Mouse (Mus musculus) stomach, postnatal 0 days (tissue): Measurements from ENCODE around the gene Zdhhc23. TPM values are rescaled to one million over a fixed set of nuclear protein-coding genes. Genes with fewer than 3 reads are reported as not detected.

Source experiments
- ATAC-seq: fragments of 200-750 bp; cut with Nextera tagmentation; 2 replicates; pipeline ENCODE4 v1.8.0; 2017; ENCODE audit not compliant: low FRiP score, low TSS enrichment
- DNase-seq: peaks from one replicate; pipeline ENCODE4 v3.0.0-alpha.2; 2016; ENCODE audit warnings: low spot score
- H3K27ac ChIP-seq: fragments of 300-500 bp; sonication (generic); replicated peaks from 2 replicates; pipeline ENCODE4 v1.5.1; 2014; ENCODE audit warnings: mild to moderate bottlenecking, control low read depth
- H3K27me3 ChIP-seq: fragments of 300-500 bp; sonication (generic); 2 replicates; pipeline ENCODE4 v1.6.1; 2014; ENCODE audit warnings: low read length; ENCODE audit not compliant: control insufficient read depth, insufficient read depth
- H3K36me3 ChIP-seq: fragments of 300-500 bp; sonication (generic); 2 replicates; pipeline ENCODE4 v1.6.1; 2014; ENCODE audit warnings: low read length, mixed read lengths; ENCODE audit not compliant: control insufficient read depth, insufficient read depth
- H3K4me1 ChIP-seq: fragments of 300-500 bp; sonication (generic); replicated peaks from 2 replicates; pipeline ENCODE4 v1.6.1; 2014; ENCODE audit warnings: antibody characterized with exemption; ENCODE audit not compliant: control insufficient read depth, insufficient read depth
- H3K4me2 ChIP-seq: fragments of 300-500 bp; sonication (generic); replicated peaks from 2 replicates; pipeline ENCODE4 v1.6.1; 2014; ENCODE audit warnings: low read depth, mild to moderate bottlenecking, control low read depth, moderate library complexity
- H3K4me3 ChIP-seq: fragments of 300-500 bp; sonication (generic); 2 replicates; pipeline ENCODE4 v1.5.1; 2014; ENCODE audit warnings: low read depth, low read length, control low read depth
- H3K9ac ChIP-seq: fragments of 300-500 bp; sonication (generic); 2 replicates; pipeline ENCODE4 v1.6.1; 2014; ENCODE audit warnings: mild to moderate bottlenecking, low read length, control low read depth, mixed read lengths
- H3K9me3 ChIP-seq: fragments of 300-500 bp; sonication (generic); 2 replicates; pipeline ENCODE4 v1.6.1; 2016; ENCODE audit warnings: low read length; ENCODE audit not compliant: control insufficient read depth
- CTCF ChIP-seq: IDR thresholded peaks from 2 replicates; pipeline ENCODE4 v1.5.1; 2016; ENCODE audit warnings: antibody characterized with exemption, low read depth, mild to moderate bottlenecking, moderate library complexity
- EP300 ChIP-seq: optimal IDR thresholded peaks from 2 replicates; pipeline ENCODE3; 2016; ENCODE audit warnings: antibody characterized with exemption
- WGBS: fragments of 180-500 bp; shearing (Covaris S2); extraction: QIAGEN DNeasy Blood & Tissue Kit; methylation state at CpG from one replicate; pipeline ENCODE4 v1.1.7; 2014; 5-methylcytosine and 5-hydroxymethylcytosine counted together
- polyA plus RNA-seq: library from polyadenylated mRNA; unstranded; fragments of >200 nt; fragmentation: Nextera tagmentation; extraction: Ambion mirVana; gene quantifications from 2 replicates; pipeline ENCODE4 v1.2.1, GENCODE M21; 2015

Gene Zdhhc23
- polyA plus RNA-seq, 1 experiment from 2014 or later = 2.5 TPM

GRCm38 (mm10) chr16:43945351-43945750 lies 34.2 kb downstream of the Zdhhc23 start:
- no peak overlapping the region for H3K9ac ChIP-seq
- no peaks in the 10 kb centered on the region for H3K4me1 ChIP-seq
- no peak overlapping the region for H3K4me3 ChIP-seq
- DNase-seq (no peak), ATAC-seq (no peak)
- no peak for TF ChIP-seq EP300
- TF ChIP-seq CTCF = no peak
- 51% methylated on average over 3 of the region's 3 CpGs for WGBS
- no peaks in the 10 kb centered on the region for H3K9me3 ChIP-seq
- no peak overlapping the region for H3K27ac ChIP-seq
- no peaks in the 10 kb centered on the region for H3K27me3 ChIP-seq
- no peaks in the 10 kb centered on the region for H3K36me3 ChIP-seq
- H3K4me2 ChIP-seq = no peak overlapping the region

GRCm38 (mm10) chr16:43940846-43941245 lies 38.7 kb downstream of the Zdhhc23 start:
- WGBS = 83% methylated on average over 4 of the region's 4 CpGs
- Histone ChIP-seq H3K9ac (no peak overlapping the region), H3K4me2 (no peak overlapping the region), H3K27me3 (no peaks in the 10 kb centered on the region), H3K4me1 (no peaks in the 10 kb centered on the region), H3K4me3 (no peak overlapping the region), H3K36me3 (no peaks in the 10 kb centered on the region), H3K27ac (no peak overlapping the region), H3K9me3 (no peaks in the 10 kb centered on the region)
- TF ChIP-seq EP300 = no peak
- TF ChIP-seq CTCF = no peak
- ATAC-seq (no peak), DNase-seq (no peak)

- ATAC-seq = no peak
Measured at GRCm38 (mm10) chr16:43935892-43936291, 43.7 kb downstream of the Zdhhc23 start.

DNA sequence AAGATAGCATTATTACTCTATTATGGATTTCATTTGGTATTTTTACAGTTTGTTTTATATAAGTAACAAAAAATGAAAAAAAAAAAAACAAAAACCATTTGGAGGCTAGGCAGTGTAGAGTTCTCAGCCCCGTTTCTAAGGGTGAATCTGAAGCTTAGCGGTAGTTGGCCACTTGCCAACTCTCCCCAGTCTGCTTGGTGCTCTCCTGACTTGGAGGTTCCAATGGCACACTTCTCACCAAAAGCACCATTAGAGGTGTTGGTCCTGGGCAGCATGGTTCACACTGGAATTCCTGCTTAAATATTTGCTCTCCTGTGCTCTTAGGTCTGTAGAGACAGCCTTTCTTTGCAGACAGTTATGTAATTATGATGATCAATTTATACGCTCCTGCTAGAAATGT lies 44.2 kb downstream of the Zdhhc23 start:
- no peak overlapping the region for H3K4me2 ChIP-seq
- WGBS = 55% methylated on average over 3 of the region's 3 CpGs
- no peaks in the 10 kb centered on the region for H3K9me3 ChIP-seq
- no peak for DNase-seq
- H3K27ac ChIP-seq = no peak overlapping the region
- TF ChIP-seq CTCF = no peak
- H3K27me3 ChIP-seq = no peaks in the 10 kb centered on the region
- no peak for ATAC-seq
- H3K4me3 ChIP-seq = no peak overlapping the region
- no peak overlapping the region for H3K9ac ChIP-seq
- no peaks in the 10 kb centered on the region for H3K4me1 ChIP-seq
- H3K36me3 ChIP-seq = no peaks in the 10 kb centered on the region

More at GRCm38 (mm10) chr16:43935892-43936291, 43.7 kb downstream of the Zdhhc23 start:
- Histone ChIP-seq H3K4me1 (no peaks in the 10 kb centered on the region), H3K36me3 (no peaks in the 10 kb centered on the region), H3K4me3 (no peak overlapping the region), H3K27ac (no peak overlapping the region), H3K9me3 (no peaks in the 10 kb centered on the region), H3K9ac (no peak overlapping the region), H3K27me3 (no peaks in the 10 kb centered on the region), H3K4me2 (no peak overlapping the region)
- 63% methylated on average over 3 of the region's 3 CpGs for WGBS
- no peak for TF ChIP-seq CTCF
- TF ChIP-seq EP300 = no peak
- no peak for DNase-seq

DNA sequence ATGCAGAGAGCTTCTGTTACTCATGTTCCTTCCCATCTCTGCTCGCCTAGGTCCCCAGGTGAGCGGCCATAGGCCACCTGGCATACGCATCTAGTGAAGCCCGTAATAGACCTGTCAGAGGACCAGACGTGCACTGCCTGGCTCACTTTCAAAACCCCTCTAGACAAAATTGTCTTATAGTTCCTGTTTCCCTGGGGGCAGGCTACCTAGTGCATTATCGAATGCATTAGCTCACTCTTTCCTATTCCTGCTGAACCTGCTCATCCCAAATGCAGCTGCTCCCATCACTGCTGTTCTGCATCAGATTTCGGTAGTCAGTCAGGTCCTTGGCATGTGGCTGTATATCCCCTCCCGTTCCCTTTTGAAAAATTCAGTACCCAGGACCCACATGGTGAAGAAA lies 44.7 kb downstream of the Zdhhc23 start:
- Histone ChIP-seq H3K36me3 (no peaks in the 10 kb centered on the region), H3K4me1 (no peaks in the 10 kb centered on the region), H3K27ac (no peak overlapping the region), H3K4me3 (no peak overlapping the region), H3K9ac (no peak overlapping the region), H3K4me2 (no peak overlapping the region), H3K9me3 (no peaks in the 10 kb centered on the region), H3K27me3 (no peaks in the 10 kb centered on the region)
- TF ChIP-seq EP300 (no peak), CTCF (no peak)
- 87% methylated on average over 8 of the region's 8 CpGs for WGBS
- no peak for ATAC-seq
- DNase-seq = no peak

GRCm38 (mm10) chr16:43933041-43933440 lies 46.5 kb downstream of the Zdhhc23 start:
- Histone ChIP-seq H3K27ac (no peak overlapping the region), H3K36me3 (no peaks in the 10 kb centered on the region), H3K4me1 (no peaks in the 10 kb centered on the region), H3K27me3 (no peaks in the 10 kb centered on the region), H3K9me3 (no peaks in the 10 kb centered on the region), H3K9ac (no peak overlapping the region), H3K4me3 (no peak overlapping the region), H3K4me2 (no peak overlapping the region)
- DNase-seq (no peak), ATAC-seq (no peak)
- TF ChIP-seq CTCF = no peak
- TF ChIP-seq EP300 = no peak
- 80% methylated on average over 6 of the region's 6 CpGs for WGBS
